Mouse (Mus musculus): ENCODE results near the gene Lhpp. TPM values are rescaled to one million over a fixed set of nuclear protein-coding genes. Genes with fewer than 3 reads are reported as not detected.
"Not testable (repeated sequence)": the region's sequence is repeated elsewhere in the genome, so short reads cannot be mapped to it uniquely, and the experiment has no call there.

The Lhpp gene
- polyA plus RNA-seq, 1 experiment from 2014 or later: 24.5 TPM

- no peak overlapping the region for H3K4me3 ChIP-seq (ENCODE audit: low read length)
- WGBS: 91% methylated on average over 3 of the region's 3 CpGs
- ATAC-seq (ENCODE audit: low FRiP score, low TSS enrichment): no peak
- H3K27me3 ChIP-seq (ENCODE audit: control insufficient read depth, insufficient read depth, low read length): no peaks in the 10 kb centered on the region
- no peak overlapping the region for H3K9ac ChIP-seq (ENCODE audit: low read depth, low read length)
- peaks cover 26% of the 10 kb centered on the region for H3K4me1 ChIP-seq (ENCODE audit: control insufficient read depth, insufficient read depth, low read length)
- H3K9me3 ChIP-seq (ENCODE audit: control insufficient read depth, low read length): no peaks in the 10 kb centered on the region
- no peaks in the 10 kb centered on the region for H3K36me3 ChIP-seq (ENCODE audit: control insufficient read depth, insufficient read depth, low read length)
- H3K4me2 ChIP-seq (replicated peaks; ENCODE audit: low read depth, low read length): no peak overlapping the region
- H3K27ac ChIP-seq (ENCODE audit: low read depth, low read length): no peak overlapping the region
Observed at GRCm38 (mm10) chr7:132654412-132654811, 44.0 kb downstream of the Lhpp start.

DNA sequence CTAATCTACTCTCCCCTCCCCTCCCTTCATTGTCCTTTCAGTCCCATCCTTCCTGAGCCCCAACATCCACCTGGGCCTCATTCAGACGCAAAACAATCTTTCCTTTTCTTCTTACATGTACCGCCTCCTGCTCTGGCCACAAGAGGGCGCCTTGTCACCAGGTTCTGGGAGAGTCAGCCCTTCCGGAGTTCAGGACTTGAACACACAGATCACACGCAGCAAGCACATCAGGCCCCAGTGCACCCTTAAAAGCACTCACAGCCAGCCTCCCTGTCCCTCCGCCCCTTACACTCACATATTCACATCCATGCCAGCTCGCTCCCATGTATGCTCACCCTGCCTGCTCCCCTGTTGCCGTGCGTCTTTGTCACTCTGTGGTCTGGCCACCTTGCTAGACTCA, 45.6 kb downstream of the Lhpp start:
- Histone ChIP-seq H3K9ac (ENCODE audit: low read depth, low read length) (no peak overlapping the region), H3K4me3 (ENCODE audit: low read length) (no peak overlapping the region), H3K4me1 (ENCODE audit: control insufficient read depth, insufficient read depth, low read length) (peaks cover 36% of the 10 kb centered on the region), H3K27me3 (ENCODE audit: control insufficient read depth, insufficient read depth, low read length) (no peaks in the 10 kb centered on the region), H3K4me2 (replicated peaks; ENCODE audit: low read depth, low read length) (no peak overlapping the region), H3K27ac (ENCODE audit: low read depth, low read length) (no peak overlapping the region; the same call in 1 of the 2 replicates), H3K36me3 (ENCODE audit: control insufficient read depth, insufficient read depth, low read length) (no peaks in the 10 kb centered on the region), H3K9me3 (ENCODE audit: control insufficient read depth, low read length) (no peaks in the 10 kb centered on the region)
- 25% methylated on average over 9 of the region's 9 CpGs for WGBS
- peak; percentile 68 for ATAC-seq (ENCODE audit: low FRiP score, low TSS enrichment)

- no peaks in the 10 kb centered on the region for H3K27me3 ChIP-seq (ENCODE audit: control insufficient read depth, insufficient read depth, low read length)
- peak; percentile 34; the same call in 1 of the 2 replicates for ATAC-seq (ENCODE audit: low FRiP score, low TSS enrichment)
- no peaks in the 10 kb centered on the region for H3K9me3 ChIP-seq (ENCODE audit: control insufficient read depth, low read length)
- H3K27ac ChIP-seq (ENCODE audit: low read depth, low read length): no peak overlapping the region; the same call in 1 of the 2 replicates
- no peak overlapping the region for H3K4me2 ChIP-seq (replicated peaks; ENCODE audit: low read depth, low read length)
- H3K4me1 ChIP-seq (ENCODE audit: control insufficient read depth, insufficient read depth, low read length): peaks cover 36% of the 10 kb centered on the region
- no peaks in the 10 kb centered on the region for H3K36me3 ChIP-seq (ENCODE audit: control insufficient read depth, insufficient read depth, low read length)
- no peak overlapping the region for H3K9ac ChIP-seq (ENCODE audit: low read depth, low read length)
- H3K4me3 ChIP-seq (ENCODE audit: low read length): no peak overlapping the region
- 7% methylated on average over 3 of the region's 3 CpGs for WGBS
Observed at GRCm38 (mm10) chr7:132656548-132656947, 46.1 kb downstream of the Lhpp start.

DNA sequence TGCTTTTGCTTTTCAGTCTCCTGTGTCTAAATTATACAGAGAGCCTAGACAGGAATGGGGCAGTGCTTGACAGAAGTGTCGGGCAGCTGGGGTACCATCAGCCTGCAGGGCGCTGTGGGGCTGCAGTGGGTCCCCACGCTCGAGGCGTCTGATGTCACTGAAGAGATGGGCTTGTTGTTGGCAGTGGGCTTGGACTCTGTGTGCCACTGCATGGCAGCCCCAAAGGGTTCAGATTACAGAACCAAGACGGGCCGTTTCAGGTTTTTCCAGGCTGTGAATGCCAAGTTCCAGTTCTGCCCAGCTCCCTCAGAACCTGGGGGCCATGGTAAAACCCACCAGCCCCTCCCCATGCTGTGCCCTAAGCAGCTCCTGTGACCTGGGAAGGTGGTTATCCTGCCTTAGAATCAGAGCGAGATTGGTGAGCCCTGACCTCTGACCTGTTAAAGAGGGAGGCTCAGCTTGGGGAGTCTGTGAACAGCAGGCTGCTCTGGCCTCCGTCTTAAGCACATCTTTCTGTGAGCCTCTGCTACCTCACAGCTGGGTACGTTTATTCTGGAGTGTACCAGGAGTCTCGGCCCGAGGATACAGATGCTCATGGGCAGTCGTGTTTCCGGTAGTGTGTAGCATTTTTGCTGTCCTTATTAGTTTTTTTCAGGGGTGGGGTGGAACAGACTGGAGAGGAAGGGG, 47.1 kb downstream of the Lhpp start:
- Histone ChIP-seq H3K4me1 (ENCODE audit: control insufficient read depth, insufficient read depth, low read length) (peaks cover 36% of the 10 kb centered on the region), H3K4me2 (replicated peaks; ENCODE audit: low read depth, low read length) (no peak overlapping the region)

GRCm38 (mm10) chr7:132658058-132658450, 47.6 kb downstream of the Lhpp start:
- H3K36me3 ChIP-seq (ENCODE audit: control insufficient read depth, insufficient read depth, low read length): no peaks in the 10 kb centered on the region
- 11% methylated on average over 9 of the region's 9 CpGs for WGBS
- peak overlapping the region; percentile 12; the same call in 1 of the 2 replicates for H3K27ac ChIP-seq (ENCODE audit: low read depth, low read length)
- no peak overlapping the region for H3K9ac ChIP-seq (ENCODE audit: low read depth, low read length)
- H3K9me3 ChIP-seq (ENCODE audit: control insufficient read depth, low read length): no peaks in the 10 kb centered on the region
- no peak overlapping the region; the same call in 1 of the 2 replicates for H3K4me2 ChIP-seq (replicated peaks; ENCODE audit: low read depth, low read length)
- H3K4me3 ChIP-seq (ENCODE audit: low read length): no peak overlapping the region
- H3K27me3 ChIP-seq (ENCODE audit: control insufficient read depth, insufficient read depth, low read length): no peaks in the 10 kb centered on the region
- H3K4me1 ChIP-seq (ENCODE audit: control insufficient read depth, insufficient read depth, low read length): peaks cover 36% of the 10 kb centered on the region
- peak; percentile 44 for ATAC-seq (ENCODE audit: low FRiP score, low TSS enrichment)

More for the DNA sequence above, 47.1 kb downstream of the Lhpp start:
- no peak for ATAC-seq (ENCODE audit: low FRiP score, low TSS enrichment)
- no peaks in the 10 kb centered on the region for H3K27me3 ChIP-seq (ENCODE audit: control insufficient read depth, insufficient read depth, low read length)
- 0 out of 2 replicates have a peak overlapping the region, but pooled peaks have one; percentile 18 for H3K9ac ChIP-seq (ENCODE audit: low read depth, low read length)
- no peak overlapping the region for H3K4me3 ChIP-seq (ENCODE audit: low read length)
- no peaks in the 10 kb centered on the region for H3K9me3 ChIP-seq (ENCODE audit: control insufficient read depth, low read length)
- H3K27ac ChIP-seq (ENCODE audit: low read depth, low read length): peak overlapping the region; percentile 12; the same call in 1 of the 2 replicates
- H3K36me3 ChIP-seq (ENCODE audit: control insufficient read depth, insufficient read depth, low read length): no peaks in the 10 kb centered on the region
- WGBS: 50% methylated on average over 14 of the region's 14 CpGs

GRCm38 (mm10) chr7:132658688-132659087, 48.2 kb downstream of the Lhpp start:
- ATAC-seq (ENCODE audit: low FRiP score, low TSS enrichment): no peak
- no peak overlapping the region for H3K4me3 ChIP-seq (ENCODE audit: low read length)
- H3K27me3 ChIP-seq (ENCODE audit: control insufficient read depth, insufficient read depth, low read length): no peaks in the 10 kb centered on the region
- H3K4me2 ChIP-seq (replicated peaks; ENCODE audit: low read depth, low read length): no peak overlapping the region
- no peak overlapping the region for H3K9ac ChIP-seq (ENCODE audit: low read depth, low read length)
- no peaks in the 10 kb centered on the region for H3K36me3 ChIP-seq (ENCODE audit: control insufficient read depth, insufficient read depth, low read length)
- H3K27ac ChIP-seq (ENCODE audit: low read depth, low read length): peak overlapping the region; percentile 17; the same call in 1 of the 2 replicates
- H3K4me1 ChIP-seq (ENCODE audit: control insufficient read depth, insufficient read depth, low read length): peaks cover 36% of the 10 kb centered on the region
- 76% methylated on average over 5 of the region's 5 CpGs for WGBS
- no peaks in the 10 kb centered on the region for H3K9me3 ChIP-seq (ENCODE audit: control insufficient read depth, low read length)

GRCm38 (mm10) chr7:132659633-132660032, 49.2 kb downstream of the Lhpp start:
- Histone ChIP-seq H3K4me3 (ENCODE audit: low read length) (no peak overlapping the region), H3K27ac (ENCODE audit: low read depth, low read length) (no peak overlapping the region), H3K36me3 (ENCODE audit: control insufficient read depth, insufficient read depth, low read length) (no peaks in the 10 kb centered on the region), H3K4me1 (ENCODE audit: control insufficient read depth, insufficient read depth, low read length) (peaks cover 36% of the 10 kb centered on the region), H3K9ac (ENCODE audit: low read depth, low read length) (no peak overlapping the region), H3K4me2 (replicated peaks; ENCODE audit: low read depth, low read length) (no peak overlapping the region), H3K9me3 (ENCODE audit: control insufficient read depth, low read length) (no peaks in the 10 kb centered on the region), H3K27me3 (ENCODE audit: control insufficient read depth, insufficient read depth, low read length) (no peaks in the 10 kb centered on the region)
- ATAC-seq (ENCODE audit: low FRiP score, low TSS enrichment): no peak
- 68% methylated on average over 7 of the region's 7 CpGs for whole genome bisulfite sequencing

DNA sequence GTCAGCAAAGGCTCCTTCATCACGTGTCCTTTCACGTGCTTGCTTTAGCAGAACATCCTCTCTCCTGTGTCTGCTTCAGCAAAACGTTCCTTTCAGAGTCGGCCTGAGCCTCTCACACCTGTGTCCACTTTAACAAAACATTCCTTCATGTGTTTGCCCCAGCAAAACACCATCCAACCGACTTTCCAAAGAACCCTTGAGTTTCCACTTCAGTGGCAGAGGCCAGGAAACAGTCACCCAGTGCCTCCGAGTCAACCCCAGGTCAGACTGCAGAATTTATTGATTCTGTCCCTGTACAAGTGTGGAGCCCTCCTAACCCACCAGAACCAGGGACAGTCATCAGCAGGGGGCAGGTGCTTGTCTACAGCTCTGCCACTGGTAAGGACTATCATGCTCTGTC, 52.4 kb downstream of the Lhpp start:
- H3K9me3 ChIP-seq (ENCODE audit: control insufficient read depth, low read length); H3K9ac ChIP-seq (ENCODE audit: low read depth, low read length); H3K4me2 ChIP-seq (replicated peaks; ENCODE audit: low read depth, low read length); ATAC-seq (ENCODE audit: low FRiP score, low TSS enrichment); H3K27ac ChIP-seq (ENCODE audit: low read depth, low read length); H3K36me3 ChIP-seq (ENCODE audit: control insufficient read depth, insufficient read depth, low read length); H3K27me3 ChIP-seq (ENCODE audit: control insufficient read depth, insufficient read depth, low read length); H3K4me3 ChIP-seq (ENCODE audit: low read length): not testable (repeated sequence)
- 53% methylated on average over 6 of the region's 6 CpGs for WGBS
- H3K4me1 ChIP-seq (ENCODE audit: control insufficient read depth, insufficient read depth, low read length): peaks cover 24% of the 10 kb centered on the region

DNA sequence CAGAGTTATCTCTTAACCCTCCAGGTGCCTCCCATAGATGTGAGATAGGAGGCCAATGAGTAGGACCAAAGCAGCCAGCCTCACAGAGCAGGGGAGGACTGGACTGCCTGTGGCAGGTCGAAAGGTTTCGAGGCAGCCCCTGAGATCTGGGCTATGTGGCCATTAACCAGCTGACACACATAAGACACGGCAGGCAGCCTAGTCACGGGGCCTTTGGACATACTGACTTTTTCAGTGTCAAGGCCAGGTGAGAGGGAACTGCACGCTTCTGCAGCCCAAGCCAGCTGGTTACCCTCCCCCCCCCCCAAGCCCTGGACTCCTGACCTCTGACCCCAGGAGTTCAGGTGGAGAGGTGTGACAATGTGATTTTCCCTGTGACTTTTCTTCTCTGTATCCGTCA, 54.4 kb downstream of the Lhpp start:
- H3K4me1 ChIP-seq (ENCODE audit: control insufficient read depth, insufficient read depth, low read length): peaks cover 8% of the 10 kb centered on the region; the same call in 1 of the 2 replicates
- no peak overlapping the region for H3K4me3 ChIP-seq (ENCODE audit: low read length)
- H3K9ac ChIP-seq (ENCODE audit: low read depth, low read length): no peak overlapping the region
- WGBS: 74% methylated on average over 6 of the region's 6 CpGs
- no peak overlapping the region for H3K27ac ChIP-seq (ENCODE audit: low read depth, low read length)
- H3K9me3 ChIP-seq (ENCODE audit: control insufficient read depth, low read length): no peaks in the 10 kb centered on the region
- no peaks in the 10 kb centered on the region for H3K27me3 ChIP-seq (ENCODE audit: control insufficient read depth, insufficient read depth, low read length)
- ATAC-seq (ENCODE audit: low FRiP score, low TSS enrichment): no peak
- no peak overlapping the region for H3K4me2 ChIP-seq (replicated peaks; ENCODE audit: low read depth, low read length)
- H3K36me3 ChIP-seq (ENCODE audit: control insufficient read depth, insufficient read depth, low read length): no peaks in the 10 kb centered on the region

Data from kidney, embryonic 14.5 days (tissue).